Mouse (Mus musculus): Measurements from ENCODE around the gene Gm5460.

Gene Gm5460

GRCm38 (mm10) chr14:34077222-34077621, 60.7 kb downstream of the Gm5460 start:
- no peak for DNase-seq

DNA sequence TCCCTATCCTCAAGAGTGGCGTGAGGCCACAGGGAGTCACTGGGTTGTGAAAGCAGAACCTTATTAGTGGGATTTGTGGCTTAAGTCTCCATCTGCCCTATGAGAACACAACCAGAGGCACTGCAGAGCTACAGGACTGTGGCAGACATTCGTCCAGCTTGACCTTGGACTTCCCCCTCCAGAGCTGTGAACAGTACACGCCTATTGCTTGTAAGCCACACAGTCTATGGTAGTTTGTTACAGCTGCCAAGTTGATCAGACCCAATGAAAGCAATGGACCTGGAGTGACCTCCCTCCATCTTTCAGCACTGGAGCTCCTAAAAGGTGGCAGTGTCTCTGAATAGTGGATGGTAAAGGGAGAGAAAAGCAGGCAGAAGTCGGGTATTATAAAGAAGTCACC, 61.7 kb downstream of the Gm5460 start:
- no peak for DNase-seq

GRCm38 (mm10) chr14:34080321-34080997, 63.9 kb downstream of the Gm5460 start:
- DNase-seq: peak; percentile 92

DNA sequence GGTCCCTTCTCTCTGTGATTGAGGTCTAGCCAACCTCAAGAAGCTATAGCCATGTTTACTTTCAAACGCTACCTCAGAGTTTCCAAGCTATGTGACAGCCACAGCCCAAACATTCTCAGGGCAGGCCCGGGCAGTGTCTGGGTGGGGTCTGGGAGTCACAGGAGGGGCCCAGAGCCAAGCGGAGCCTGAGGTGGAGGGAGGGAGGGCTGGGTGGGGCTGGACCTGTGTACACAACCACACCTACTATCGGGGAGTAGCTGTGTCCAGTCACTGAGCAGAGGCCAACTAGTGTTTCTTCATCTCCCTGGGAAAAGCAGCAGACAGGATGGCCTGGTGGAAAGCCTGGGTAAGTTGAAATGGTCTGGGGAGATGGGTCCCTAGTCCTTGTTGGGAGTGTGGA, 69.2 kb downstream of the Gm5460 start, which contains the start of gene Anxa8:
TSS of gene Anxa8 (plus strand) at position 251 of the 400 bp plus-strand sequence.
- no peak for DNase-seq

DNA sequence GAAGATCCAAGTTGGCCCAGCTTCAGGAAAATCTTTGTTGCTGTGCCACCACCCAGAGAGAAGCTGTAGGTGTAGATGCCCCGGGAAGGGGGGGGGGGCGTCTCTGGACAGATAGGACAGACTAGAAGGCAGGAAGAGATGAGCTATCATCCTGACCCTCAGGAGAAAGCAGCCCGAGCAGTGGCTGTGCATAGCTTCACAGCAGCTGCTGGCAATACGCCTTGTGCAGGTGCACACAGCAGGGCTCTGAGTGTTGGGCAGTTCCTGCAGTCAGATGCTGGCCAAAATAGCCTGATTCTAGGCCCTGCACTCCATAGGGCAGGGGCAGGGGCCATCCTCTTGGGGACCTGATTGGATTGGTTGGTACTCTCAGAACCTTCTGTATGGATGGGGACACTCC, 70.2 kb downstream of the Gm5460 start:
- no peak for DNase-seq

DNA sequence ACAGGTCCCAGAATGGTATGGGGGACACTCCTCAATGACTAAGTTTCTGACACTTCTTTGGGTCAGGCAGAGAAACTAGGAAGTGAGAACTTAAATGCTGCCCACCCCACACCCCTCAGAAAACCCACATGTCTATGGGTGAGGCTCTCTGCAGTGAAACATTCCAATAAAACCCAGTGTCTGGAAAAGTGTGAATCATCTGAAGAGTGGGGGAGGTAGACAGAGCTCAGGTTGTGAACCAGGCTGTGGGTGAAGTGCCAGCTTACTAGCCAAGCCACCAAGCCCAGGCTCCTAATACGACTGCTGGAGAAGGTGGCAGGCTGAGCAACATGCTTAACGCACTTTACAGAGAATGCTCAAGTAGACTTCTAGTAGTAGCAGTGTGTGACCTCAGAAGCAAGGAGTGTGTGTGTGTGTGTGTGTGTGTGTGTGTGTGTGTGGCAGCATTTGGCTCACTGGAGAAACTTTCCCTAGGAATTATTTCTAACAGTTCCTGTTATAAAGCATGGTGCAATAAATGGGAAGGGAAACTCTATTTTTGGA, 71.4 kb downstream of the Gm5460 start:
- no peak for DNase-seq

DNA sequence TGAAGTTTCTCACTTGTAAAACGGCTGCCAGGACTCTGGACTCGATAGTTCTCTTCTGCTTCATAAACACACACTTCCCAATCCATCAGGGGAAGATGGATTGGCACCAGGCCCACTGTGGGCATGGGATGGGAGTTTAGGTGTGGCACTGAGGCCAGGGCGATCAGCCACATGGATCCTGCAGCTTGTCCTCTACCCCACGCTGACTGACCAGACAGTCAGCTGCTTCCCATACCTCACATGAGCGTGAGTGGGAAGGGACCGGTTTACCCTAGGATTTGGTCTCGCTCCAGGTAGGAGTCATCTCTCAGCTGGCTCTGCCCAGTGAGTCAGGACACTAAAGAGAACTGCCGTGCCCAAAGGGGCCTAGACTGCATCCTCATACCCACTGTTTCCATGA, 73.2 kb downstream of the Gm5460 start:
- no peak for DNase-seq

GRCm38 (mm10) chr14:34091475-34091874, 74.9 kb downstream of the Gm5460 start:
- no peak for DNase-seq

- no peak for DNase-seq
Observed at GRCm38 (mm10) chr14:34092856-34093255, 76.3 kb downstream of the Gm5460 start.

DNA sequence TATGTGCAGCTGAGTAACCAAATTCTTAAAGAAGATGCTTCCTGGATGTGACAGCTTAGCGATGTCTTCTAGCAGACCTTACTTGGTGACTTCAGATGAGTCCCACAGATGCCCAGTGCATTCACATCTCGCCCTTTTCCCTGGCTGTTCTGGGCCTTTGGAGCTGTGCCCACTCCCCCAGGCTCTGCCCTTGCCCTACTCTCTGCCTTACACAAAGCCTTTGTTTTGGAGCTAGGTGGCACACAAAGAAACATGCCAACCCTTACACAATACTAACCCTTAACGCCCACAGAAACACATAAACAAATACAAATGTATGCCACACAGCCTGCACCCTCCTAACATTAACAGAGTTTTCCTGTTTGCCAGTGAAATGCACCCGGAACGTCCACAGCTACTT, 79.6 kb downstream of the Gm5460 start:
- no peak for DNase-seq
